In genomic region chr1:30874261-30875131, GRCm38 (mm10) we compare ENCODE assay signal across 8 mouse cellular contexts. TPM values are rescaled to one million over a fixed set of nuclear protein-coding genes. Genes with fewer than 3 reads are reported as not detected.
DNase-seq lines count a peak whose midpoint lies in the region; ATAC-seq and TF ChIP-seq lines count a peak whose summit lies in the region.

No protein-coding gene starts in this region.

- H3K36me3 ChIP-seq in kidney, adult 2 months (ENCODE audit: control insufficient read depth, insufficient read depth, low read length), result no peaks in the 10 kb centered on the region
- H3K36me3 ChIP-seq in hindbrain, embryonic 11.5 days (ENCODE audit: control insufficient read depth, insufficient read depth, low read length), result no peaks in the 10 kb centered on the region
- H3K36me3 ChIP-seq in midbrain, embryonic 15.5 days (replicated peaks), result no peaks in the 10 kb centered on the region

- no peaks in the 10 kb centered on the region for H3K27me3 ChIP-seq in kidney, adult 2 months (replicated peaks; ENCODE audit: control insufficient read depth, insufficient read depth, low read length)
- no peaks in the 10 kb centered on the region for H3K27me3 ChIP-seq in hindbrain, embryonic 11.5 days (ENCODE audit: control insufficient read depth, insufficient read depth, low read length)
- no peaks in the 10 kb centered on the region for H3K27me3 ChIP-seq in midbrain, embryonic 15.5 days (replicated peaks)

- peak overlapping the region; percentile 48 for H3K4me2 ChIP-seq in hindbrain, embryonic 11.5 days (replicated peaks; ENCODE audit: low read depth, low read length)
- peak overlapping the region; percentile 58 for H3K4me2 ChIP-seq in midbrain, embryonic 15.5 days

- no peak for TF ChIP-seq POLR2A in kidney, adult 2 months (IDR thresholded peaks at IDR 0.05; ENCODE audit: low read depth, low read length)

- peaks cover 5% of the 10 kb centered on the region; the same call in 1 of the 2 replicates for H3K4me1 ChIP-seq in kidney, adult 2 months (ENCODE audit: control insufficient read depth, insufficient read depth, low read length)
- no peaks in the 10 kb centered on the region for H3K4me1 ChIP-seq in hindbrain, embryonic 11.5 days (replicated peaks; ENCODE audit: control insufficient read depth, insufficient read depth, low read length)
- peaks cover 21% of the 10 kb centered on the region for H3K4me1 ChIP-seq in midbrain, embryonic 15.5 days

- H3K9me3 ChIP-seq in hindbrain, embryonic 11.5 days (ENCODE audit: control insufficient read depth, low read length), result no peaks in the 10 kb centered on the region
- no peaks in the 10 kb centered on the region for H3K9me3 ChIP-seq in midbrain, embryonic 15.5 days

- H3K4me3 ChIP-seq in kidney, adult 2 months (ENCODE audit: insufficient read depth, low read depth, low read length), result peak overlapping the region; percentile 95
- peak overlapping the region; percentile 73 for H3K4me3 ChIP-seq in hindbrain, embryonic 11.5 days (ENCODE audit: low read depth, low read length)
- H3K4me3 ChIP-seq in midbrain, embryonic 15.5 days, result peak overlapping the region; percentile 67

- WGBS in kidney, adult 2 months, result 34% methylated on average over 15 of the region's 15 CpGs
- 54% methylated on average over 15 of the region's 15 CpGs for WGBS in hindbrain, embryonic 11.5 days
- WGBS in midbrain, embryonic 15.5 days, result 51% methylated on average over 15 of the region's 15 CpGs

- peak; percentile 7 for DNase-seq in kidney, adult 2 months
- no peak for DNase-seq in kidney, postnatal 36 days
- peak; percentile 24 for DNase-seq in MEL-GATA-1-ER (ENCODE audit: extremely low read depth, low read depth)
- DNase-seq in hindbrain, embryonic 11.5 days (ENCODE audit: low spot score), result peak; percentile 10
- no peak for DNase-seq in gastrocnemius, postnatal 25 days
- DNase-seq in kidney, adult 18-20 months, result no peak

- TF ChIP-seq CTCF in kidney, adult 2 months (conservative IDR thresholded peaks at IDR 0.05; ENCODE audit: insufficient read depth, insufficient read length, low read depth, low read length), result no peak

- no peak for ATAC-seq in hindbrain, embryonic 11.5 days (ENCODE audit: low FRiP score)
- no peak for ATAC-seq in midbrain, embryonic 15.5 days (replicated peaks)
- ATAC-seq in megakaryocyte progenitor cell, adult 5-6 weeks (replicated peaks; ENCODE audit: poor library complexity), result no peak

- peak overlapping the region; percentile 87 for H3K9ac ChIP-seq in hindbrain, embryonic 11.5 days (ENCODE audit: low read depth, low read length)
- H3K9ac ChIP-seq in midbrain, embryonic 15.5 days, result peak overlapping the region; percentile 89

- H3K27ac ChIP-seq in kidney, adult 2 months (ENCODE audit: insufficient read depth, low read depth, low read length), result peak overlapping the region; percentile 31; the same call in 1 of the 2 replicates
- H3K27ac ChIP-seq in hindbrain, embryonic 11.5 days (ENCODE audit: low read depth, low read length), result peak overlapping the region; percentile 99
- peak overlapping the region; percentile 99 for H3K27ac ChIP-seq in midbrain, embryonic 15.5 days

RNA-seq across cellular contexts. Expression of gene Phf3, which starts 0.8 kb away (rescaled TPM):
- 18.7 and 20.8 TPM in 2 replicates for polyA plus RNA-seq in kidney, adult 2 months (2012; rRNA removed)
- polyA plus RNA-seq in hindbrain, embryonic 11.5 days (2014; fragmentation: Nextera tagmentation; extraction: Ambion mirVana), result 44.6 and 58.0 TPM in 2 replicates
- 38.0 and 42.7 TPM in 2 replicates for polyA plus RNA-seq in midbrain, embryonic 15.5 days (2015; fragmentation: Nextera tagmentation; extraction: Ambion mirVana)
- 64.0 and 86.4 TPM in 2 replicates for total RNA-seq in megakaryocyte progenitor cell, adult 5-6 weeks (2015)
- total RNA-seq in megakaryocyte progenitor cell, adult 5-6 weeks (2017), result 67.3 and 109 TPM in 2 replicates
- 10 to 100 TPM; 23.9 to 28.4 TPM for total RNA-seq in gastrocnemius, postnatal 25 days (2021)

Comparison
In these comparisons a context has a peak if more than half of its experiments do, and no peak if none do; other contexts are left out.
1. DNase-seq: peak in kidney, adult 2 months (single experiment), MEL-GATA-1-ER (single experiment) and hindbrain, embryonic 11.5 days (single experiment); none in kidney, postnatal 36 days (0 of 2), gastrocnemius, postnatal 25 days (single experiment) and kidney, adult 18-20 months (single experiment).
2. H3K27ac ChIP-seq: peak in every context shown above with its lines; median percentile 99 in hindbrain, embryonic 11.5 days; 99 in midbrain, embryonic 15.5 days; 31 in kidney, adult 2 months.
3. Peak in every context shown above with its lines, with median percentiles within 50 percentile points of each other: H3K4me3 ChIP-seq.